In genomic region chr4:141766316-141766667, GRCm38 (mm10) we compare ENCODE assay signal across 9 mouse cellular contexts. TPM values are rescaled to one million over a fixed set of nuclear protein-coding genes. Genes with fewer than 3 reads are reported as not detected.
A peak's percentile ranks its signal among the peaks of the same experiment; 100 is the strongest.
DNase-seq lines count a peak whose midpoint lies in the region; ATAC-seq and TF ChIP-seq lines count a peak whose summit lies in the region.
"Had no signal": no experiment of that assay in that cellular context is flagged by ENCODE, and none has a peak within 500 bp of the region (broad histone marks: within the 10 kb centered on the region; RNA-seq: fewer than 3 reads in every experiment).

No protein-coding gene starts in this region.

- DNase-seq in left cerebral cortex, adult 2 months (ENCODE audit: extremely low spot score in 1 of 2, low spot score in 2 of 2): no peak
- no peak for DNase-seq in left cerebral cortex, postnatal 10 days (ENCODE audit: extremely low spot score in 1 of 2, low spot score in 2 of 2)
- peak; percentile 5 for DNase-seq in heart, postnatal 0 days (ENCODE audit: low spot score)
- peak; percentile 17 for DNase-seq in midbrain, embryonic 14.5 days
- DNase-seq in cerebellum, adult 8-10 months: no peak
- no peak for DNase-seq in adrenal gland, adult (ENCODE audit: inconsistent age in 2 of 2, low spot score in 1 of 2)
- no peak for DNase-seq in kidney, adult 11 months

- H3K27ac ChIP-seq in left cerebral cortex, adult 2 months: peak overlapping the region; percentile 57; the same call in 1 of the 2 replicates
- H3K27ac ChIP-seq in heart, postnatal 0 days (ENCODE audit: low read depth): peak overlapping the region; percentile 93
- H3K27ac ChIP-seq in midbrain, embryonic 14.5 days (replicated peaks; ENCODE audit: low read depth, low read length): peak overlapping the region; percentile 65

- no peak for TF ChIP-seq EP300 in heart, postnatal 0 days (IDR thresholded peaks at IDR 0.05; ENCODE audit: low read depth)

- no peak overlapping the region for H3K4me3 ChIP-seq in left cerebral cortex, adult 2 months
- 0 out of 2 replicates have a peak overlapping the region, but pooled peaks have one; percentile 5 for H3K4me3 ChIP-seq in heart, postnatal 0 days (ENCODE audit: low read depth, low read length)
- H3K4me3 ChIP-seq in midbrain, embryonic 14.5 days (replicated peaks; ENCODE audit: low read depth, low read length): no peak overlapping the region

- H3K27me3 ChIP-seq in heart, postnatal 0 days (ENCODE audit: control insufficient read depth, insufficient read depth, low read length): no peaks in the 10 kb centered on the region
- no peaks in the 10 kb centered on the region for H3K27me3 ChIP-seq in midbrain, embryonic 14.5 days (ENCODE audit: control insufficient read depth, insufficient read depth, low read length)

- intact Hi-C loops in left cerebral cortex, adult 2 months (cut with DNase I): no loop called here
- intact Hi-C loops in left cerebral cortex, postnatal 10 days (cut with DNase I): no loop called here

- H3K4me1 ChIP-seq in heart, postnatal 0 days (ENCODE audit: control insufficient read depth, insufficient read depth): peaks cover 22% of the 10 kb centered on the region
- H3K4me1 ChIP-seq in midbrain, embryonic 14.5 days (ENCODE audit: control insufficient read depth, insufficient read depth, low read length): no peaks in the 10 kb centered on the region

- TF ChIP-seq CTCF in left cerebral cortex, adult 2 months (IDR thresholded peaks at IDR 0.05): no peak
- TF ChIP-seq CTCF in heart, postnatal 0 days (IDR thresholded peaks at IDR 0.05; ENCODE audit: low read depth): no peak

- 0 out of 2 replicates have a peak overlapping the region, but pooled peaks have one; percentile 4 for H3K9ac ChIP-seq in heart, postnatal 0 days (replicated peaks; ENCODE audit: low read depth, low read length)
- no peak overlapping the region for H3K9ac ChIP-seq in midbrain, embryonic 14.5 days (replicated peaks; ENCODE audit: low read length)

- H3K9me3 ChIP-seq in heart, postnatal 0 days (replicated peaks; ENCODE audit: control insufficient read depth, low read length): no peaks in the 10 kb centered on the region
- H3K9me3 ChIP-seq in midbrain, embryonic 14.5 days (ENCODE audit: control insufficient read depth, low read length): no peaks in the 10 kb centered on the region

- 54% methylated on average over 8 of the region's 8 CpGs for whole genome bisulfite sequencing in heart, postnatal 0 days
- 78% methylated on average over 8 of the region's 8 CpGs for WGBS in midbrain, embryonic 14.5 days

- H3K36me3 ChIP-seq in heart, postnatal 0 days (replicated peaks; ENCODE audit: control insufficient read depth, insufficient read depth, low read length): peaks cover 69% of the 10 kb centered on the region
- H3K36me3 ChIP-seq in midbrain, embryonic 14.5 days (ENCODE audit: control insufficient read depth, insufficient read depth, low read length): peaks cover 94% of the 10 kb centered on the region

- peak; percentile 66 for ATAC-seq in common myeloid progenitor, adult 5-6 weeks (replicated peaks; ENCODE audit: low read depth, poor library complexity, severe bottlenecking)
- ATAC-seq in heart, postnatal 0 days (ENCODE audit: insufficient read depth, low read depth): no peak
- no peak for ATAC-seq in midbrain, embryonic 14.5 days (ENCODE audit: low FRiP score, low TSS enrichment)

- H3K4me2 ChIP-seq in heart, postnatal 0 days (ENCODE audit: low read depth, low read length): peak overlapping the region; percentile 41
- no peak overlapping the region for H3K4me2 ChIP-seq in midbrain, embryonic 14.5 days (ENCODE audit: low read length)

RNA-seq across cellular contexts. Expression of gene Agmat, which starts 19.8 kb away (rescaled TPM):
- total RNA-seq in left cerebral cortex, adult 2 months (2021): 1 to 10 TPM; 2.0 to 2.7 TPM
- under 1 TPM in 1 of 2 experiments, not detected in 1; 0.24 TPM for total RNA-seq in left cerebral cortex, postnatal 10 days (2021)
- not detected in 2 replicates for total RNA-seq in common myeloid progenitor, adult 5-6 weeks (2017)
- total RNA-seq in heart, postnatal 0 days (2014; rRNA removed; ENCODE audit: low replicate concordance): 1.5 TPM in 1 of 2 replicates, not detected in the other
- 0.82 and 1.1 TPM in 2 replicates for polyA plus RNA-seq in heart, postnatal 0 days (2015; fragmentation: Nextera tagmentation; extraction: Ambion mirVana)
- polyA plus RNA-seq in midbrain, embryonic 14.5 days (2014; fragmentation: Nextera tagmentation; extraction: Ambion mirVana): not detected in 2 replicates

RNA-seq across cellular contexts. Expression of gene Dnajc16, which starts 24.4 kb away (rescaled TPM):
- 10 to 100 TPM; 43.4 to 43.7 TPM for total RNA-seq in left cerebral cortex, adult 2 months (2021)
- total RNA-seq in left cerebral cortex, postnatal 10 days (2021): 10 to 100 TPM; 26.8 to 29.2 TPM
- total RNA-seq in common myeloid progenitor, adult 5-6 weeks (2017): 4.9 and 9.0 TPM in 2 replicates
- total RNA-seq in heart, postnatal 0 days (2014; rRNA removed; ENCODE audit: low replicate concordance): 10.2 and 12.3 TPM in 2 replicates
- polyA plus RNA-seq in heart, postnatal 0 days (2015; fragmentation: Nextera tagmentation; extraction: Ambion mirVana): 3.7 and 4.5 TPM in 2 replicates
- 6.0 and 6.7 TPM in 2 replicates for polyA plus RNA-seq in midbrain, embryonic 14.5 days (2014; fragmentation: Nextera tagmentation; extraction: Ambion mirVana)

RNA-seq across cellular contexts. Expression of gene Casp9, which starts 27.1 kb away (rescaled TPM):
- 10 to 100 TPM; 22.1 to 22.4 TPM for total RNA-seq in left cerebral cortex, adult 2 months (2021)
- 10 to 100 TPM; 21.7 to 27.0 TPM for total RNA-seq in left cerebral cortex, postnatal 10 days (2021)
- 12.1 and 14.2 TPM in 2 replicates for total RNA-seq in common myeloid progenitor, adult 5-6 weeks (2017)
- total RNA-seq in heart, postnatal 0 days (2014; rRNA removed; ENCODE audit: low replicate concordance): 26.0 and 26.2 TPM in 2 replicates
- 11.9 and 12.8 TPM in 2 replicates for polyA plus RNA-seq in heart, postnatal 0 days (2015; fragmentation: Nextera tagmentation; extraction: Ambion mirVana)
- 18.4 and 18.5 TPM in 2 replicates for polyA plus RNA-seq in midbrain, embryonic 14.5 days (2014; fragmentation: Nextera tagmentation; extraction: Ambion mirVana)

RNA-seq across cellular contexts. Expression of gene Ddi2, which starts 43.1 kb away (rescaled TPM):
- 10 to 100 TPM; 47.8 to 48.5 TPM for total RNA-seq in left cerebral cortex, adult 2 months (2021)
- 10 to 100 TPM; 27.7 to 28.1 TPM for total RNA-seq in left cerebral cortex, postnatal 10 days (2021)
- total RNA-seq in common myeloid progenitor, adult 5-6 weeks (2017): 27.4 and 30.6 TPM in 2 replicates
- 28.2 and 32.8 TPM in 2 replicates for total RNA-seq in heart, postnatal 0 days (2014; rRNA removed; ENCODE audit: low replicate concordance)
- 10.9 and 11.5 TPM in 2 replicates for polyA plus RNA-seq in heart, postnatal 0 days (2015; fragmentation: Nextera tagmentation; extraction: Ambion mirVana)
- polyA plus RNA-seq in midbrain, embryonic 14.5 days (2014; fragmentation: Nextera tagmentation; extraction: Ambion mirVana): 9.6 and 12.9 TPM in 2 replicates

RNA-seq across cellular contexts. Expression of gene Cela2a, which starts 59.7 kb away (rescaled TPM):
- total RNA-seq in left cerebral cortex, adult 2 months (2021): not detected
- not detected for total RNA-seq in left cerebral cortex, postnatal 10 days (2021)
- total RNA-seq in common myeloid progenitor, adult 5-6 weeks (2017): not detected in 2 replicates
- total RNA-seq in heart, postnatal 0 days (2014; rRNA removed; ENCODE audit: low replicate concordance): 2.1 TPM in 1 of 2 replicates, not detected in the other
- 0.20 and 0.21 TPM in 2 replicates for polyA plus RNA-seq in heart, postnatal 0 days (2015; fragmentation: Nextera tagmentation; extraction: Ambion mirVana)
- not detected in 2 replicates for polyA plus RNA-seq in midbrain, embryonic 14.5 days (2014; fragmentation: Nextera tagmentation; extraction: Ambion mirVana)
- polyA plus RNA-seq: limb, embryonic 11.5 days had no signal

Comparison
In these comparisons a context has a peak if more than half of its experiments do, and no peak if none do; other contexts are left out.
1. DNase-seq: peak in heart, postnatal 0 days (single experiment) and midbrain, embryonic 14.5 days (single experiment); none in left cerebral cortex, adult 2 months (0 of 2), left cerebral cortex, postnatal 10 days (0 of 2), cerebellum, adult 8-10 months (single experiment), adrenal gland, adult (0 of 2) and kidney, adult 11 months (single experiment).
2. Peak in every context shown above with its lines, with median percentiles within 50 percentile points of each other: H3K27ac ChIP-seq.